Mouse (Mus musculus): Measurements from ENCODE around the gene Dffa. TPM values are rescaled to one million over a fixed set of nuclear protein-coding genes. Genes with fewer than 3 reads are reported as not detected.
A peak's percentile ranks its signal among the peaks of the same experiment; 100 is the strongest.
"Not testable (repeated sequence)": the region's sequence is repeated elsewhere in the genome, so short reads cannot be mapped to it uniquely, and the experiment has no call there.

Dffa gene
- polyA plus RNA-seq, 1 experiment from 2014 or later, result 26.9 TPM

DNA sequence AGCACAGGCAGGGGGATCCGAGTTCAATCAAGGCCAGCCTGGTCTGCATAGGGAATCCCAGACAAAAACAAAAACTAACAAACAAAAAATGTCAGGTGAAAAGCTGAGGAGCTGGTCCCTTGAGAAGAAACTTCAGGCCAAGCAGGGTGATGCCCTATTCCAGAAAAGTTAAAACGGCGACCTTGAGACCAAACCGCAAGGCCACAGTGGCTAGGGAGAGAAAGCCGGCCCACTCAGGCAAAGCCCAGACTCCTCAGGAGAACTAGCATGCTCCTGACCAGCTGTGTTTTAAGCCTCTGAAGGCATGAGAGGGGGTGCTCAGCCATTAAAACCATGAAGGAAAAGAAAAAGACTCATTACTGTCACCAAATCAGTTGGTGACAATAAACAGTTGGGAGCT, 18.6 kb upstream of the Dffa start:
- H3K9ac ChIP-seq (ENCODE audit: low read depth, low read length), result no peak overlapping the region
- no peak overlapping the region for H3K4me3 ChIP-seq (ENCODE audit: low read depth, low read length)
- H3K4me1 ChIP-seq (replicated peaks; ENCODE audit: control insufficient read depth, insufficient read depth, low read length), result no peaks in the 10 kb centered on the region
- TF ChIP-seq CTCF (IDR thresholded peaks at IDR 0.05; ENCODE audit: low read depth), result no peak
- H3K4me2 ChIP-seq (replicated peaks; ENCODE audit: low read depth), result no peak overlapping the region
- no peak for ATAC-seq
- no peaks in the 10 kb centered on the region for H3K36me3 ChIP-seq (ENCODE audit: control insufficient read depth, insufficient read depth)
- H3K27me3 ChIP-seq (replicated peaks; ENCODE audit: control insufficient read depth, insufficient read depth, low read length), result no peaks in the 10 kb centered on the region
- no peak overlapping the region for H3K27ac ChIP-seq (ENCODE audit: low read depth, low read length)
- 76% methylated on average over 5 of the region's 5 CpGs for WGBS
- no peaks in the 10 kb centered on the region for H3K9me3 ChIP-seq (ENCODE audit: control insufficient read depth)

DNA sequence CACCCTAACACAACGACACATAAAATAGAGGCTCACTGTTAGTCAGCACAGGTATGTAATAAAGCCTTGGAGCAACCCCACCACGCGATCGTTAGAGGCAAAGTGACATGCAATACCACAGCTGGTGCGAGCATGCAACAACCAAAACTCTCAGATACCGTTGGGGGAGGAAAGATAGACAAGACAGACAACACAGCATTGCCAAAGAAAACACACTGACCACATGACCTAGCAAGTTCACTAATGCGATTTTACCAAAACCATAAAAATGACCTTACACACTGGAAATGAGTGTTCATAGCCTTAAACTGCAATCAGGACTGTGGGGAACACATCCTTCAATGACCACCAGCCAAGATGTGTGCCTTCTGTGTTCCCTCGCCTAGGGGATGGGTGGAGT, 12.6 kb upstream of the Dffa start:
- TF ChIP-seq CTCF (IDR thresholded peaks at IDR 0.05; ENCODE audit: low read depth), result no peak
- WGBS, result 82% methylated on average over 8 of the region's 8 CpGs
- H3K27ac ChIP-seq (ENCODE audit: low read depth, low read length), result no peak overlapping the region
- no peaks in the 10 kb centered on the region for H3K9me3 ChIP-seq (ENCODE audit: control insufficient read depth)
- H3K4me3 ChIP-seq (ENCODE audit: low read depth, low read length), result no peak overlapping the region
- no peak overlapping the region for H3K4me2 ChIP-seq (replicated peaks; ENCODE audit: low read depth)
- H3K36me3 ChIP-seq (ENCODE audit: control insufficient read depth, insufficient read depth), result no peaks in the 10 kb centered on the region; the same call in 1 of the 2 replicates
- no peaks in the 10 kb centered on the region for H3K4me1 ChIP-seq (replicated peaks; ENCODE audit: control insufficient read depth, insufficient read depth, low read length)
- no peaks in the 10 kb centered on the region for H3K27me3 ChIP-seq (replicated peaks; ENCODE audit: control insufficient read depth, insufficient read depth, low read length)
- H3K9ac ChIP-seq (ENCODE audit: low read depth, low read length), result no peak overlapping the region
- no peak for ATAC-seq

DNA sequence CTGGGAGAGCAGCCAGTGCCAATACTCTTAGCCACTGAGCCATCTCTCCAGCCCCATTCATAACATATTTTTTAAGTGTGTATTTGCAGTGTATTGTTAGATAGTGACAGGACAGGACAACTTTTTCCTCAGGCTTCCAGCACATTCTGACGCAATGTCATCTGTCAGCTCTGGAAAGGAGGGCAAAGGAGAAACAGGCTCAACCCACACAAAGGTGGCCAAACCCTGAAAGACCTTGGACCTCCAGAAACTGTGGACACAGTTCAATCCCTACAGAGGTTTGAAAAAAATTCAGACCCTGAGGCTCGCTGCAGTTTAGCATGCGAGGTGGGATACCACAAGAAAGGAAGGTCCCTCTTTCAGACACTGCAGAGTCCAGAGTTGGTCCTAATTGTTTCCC, 6.0 kb upstream of the Dffa start:
- H3K36me3 ChIP-seq (ENCODE audit: control insufficient read depth, insufficient read depth), result no peaks in the 10 kb centered on the region; the same call in 1 of the 2 replicates
- TF ChIP-seq CTCF (IDR thresholded peaks at IDR 0.05; ENCODE audit: low read depth), result no peak
- H3K4me2 ChIP-seq (replicated peaks; ENCODE audit: low read depth), result peak overlapping the region; percentile 87
- H3K4me3 ChIP-seq (ENCODE audit: low read depth, low read length), result peak overlapping the region; percentile 96; the same call in 1 of the 2 replicates
- no peaks in the 10 kb centered on the region for H3K27me3 ChIP-seq (replicated peaks; ENCODE audit: control insufficient read depth, insufficient read depth, low read length)
- WGBS, result 57% methylated on average over 3 of the region's 3 CpGs
- no peaks in the 10 kb centered on the region for H3K4me1 ChIP-seq (replicated peaks; ENCODE audit: control insufficient read depth, insufficient read depth, low read length)
- H3K27ac ChIP-seq (ENCODE audit: low read depth, low read length), result peak overlapping the region; percentile 41
- H3K9me3 ChIP-seq (ENCODE audit: control insufficient read depth), result no peaks in the 10 kb centered on the region
- ATAC-seq, result no peak
- 0 out of 2 replicates have a peak overlapping the region, but pooled peaks have one; percentile 89 for H3K9ac ChIP-seq (ENCODE audit: low read depth, low read length)

GRCm38 (mm10) chr4:149098571-149098970, 5.4 kb upstream of the Dffa start:
- no peak for ATAC-seq
- Histone ChIP-seq H3K9ac (ENCODE audit: low read depth, low read length) (peak overlapping the region; percentile 89), H3K9me3 (ENCODE audit: control insufficient read depth) (no peaks in the 10 kb centered on the region), H3K27ac (ENCODE audit: low read depth, low read length) (peak overlapping the region; percentile 24), H3K4me1 (replicated peaks; ENCODE audit: control insufficient read depth, insufficient read depth, low read length) (no peaks in the 10 kb centered on the region), H3K27me3 (replicated peaks; ENCODE audit: control insufficient read depth, insufficient read depth, low read length) (no peaks in the 10 kb centered on the region), H3K4me3 (ENCODE audit: low read depth, low read length) (peak overlapping the region; percentile 96), H3K36me3 (ENCODE audit: control insufficient read depth, insufficient read depth) (no peaks in the 10 kb centered on the region; the same call in 1 of the 2 replicates), H3K4me2 (replicated peaks; ENCODE audit: low read depth) (peak overlapping the region; percentile 87)
- no peak for TF ChIP-seq CTCF (IDR thresholded peaks at IDR 0.05; ENCODE audit: low read depth)
- WGBS, result 11% methylated on average over 11 of the region's 11 CpGs

DNA sequence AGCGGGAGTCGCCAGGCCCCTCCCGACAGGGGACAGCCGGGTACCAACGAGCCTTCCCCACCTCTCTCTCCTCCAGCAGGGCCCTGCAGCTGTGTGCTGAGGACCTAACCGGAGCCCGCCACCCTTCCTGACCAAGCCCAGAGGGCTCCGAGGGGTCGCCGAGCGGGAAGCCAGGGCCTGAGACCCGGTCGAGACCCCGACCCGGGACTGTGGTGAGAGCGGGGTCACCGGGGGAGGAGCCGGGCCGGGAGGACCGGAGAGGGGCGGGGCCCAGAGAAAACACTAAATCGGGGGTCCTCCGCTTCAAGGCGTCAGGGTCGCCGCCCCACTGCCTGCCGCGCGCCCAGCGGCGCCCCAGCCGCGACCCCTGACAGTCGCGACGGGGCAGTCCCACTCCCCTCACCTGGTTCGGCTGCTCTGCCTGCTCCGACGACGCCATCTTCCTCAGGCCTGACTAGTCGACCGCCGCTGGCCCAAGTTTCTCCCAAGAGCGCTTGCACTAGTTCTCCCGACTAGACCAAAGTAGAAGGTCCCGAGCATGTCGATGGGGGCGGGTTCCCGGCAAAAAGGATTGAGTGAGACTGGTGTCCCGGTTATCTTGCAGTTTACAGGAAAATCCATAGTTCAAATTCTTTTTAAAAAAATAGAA, 4.5 kb upstream of the Dffa start, which contains the start of gene Pex14:
Pex14 (minus strand) TSS at position 508 of the 649 bp plus-strand sequence.
- Histone ChIP-seq H3K4me3 (ENCODE audit: low read depth, low read length) (peak within 1 kb of the TSS; percentile 96), H3K27ac (ENCODE audit: low read depth, low read length) (peak within 1 kb of the TSS; percentile 24), H3K9me3 (ENCODE audit: control insufficient read depth) (no peaks in the 10 kb centered on the region), H3K27me3 (replicated peaks; ENCODE audit: control insufficient read depth, insufficient read depth, low read length) (no peaks in the 10 kb centered on the region), H3K36me3 (ENCODE audit: control insufficient read depth, insufficient read depth) (no peaks in the 10 kb centered on the region), H3K4me2 (replicated peaks; ENCODE audit: low read depth) (peak within 1 kb of the TSS; percentile 87), H3K9ac (ENCODE audit: low read depth, low read length) (peak within 1 kb of the TSS; percentile 89), H3K4me1 (replicated peaks; ENCODE audit: control insufficient read depth, insufficient read depth, low read length) (0 out of 2 replicates have a peak, but pooled peaks cover under 1% of the 10 kb centered on the region)
- TF ChIP-seq CTCF (IDR thresholded peaks at IDR 0.05; ENCODE audit: low read depth), result no peak
- WGBS, result 0% methylated on average over 39 of the region's 50 CpGs
- peak; percentile 67 for ATAC-seq

- not testable (repeated sequence) for H3K9ac ChIP-seq (ENCODE audit: low read depth, low read length); H3K27ac ChIP-seq (ENCODE audit: low read depth, low read length); H3K36me3 ChIP-seq (ENCODE audit: control insufficient read depth, insufficient read depth); H3K9me3 ChIP-seq (ENCODE audit: control insufficient read depth); H3K4me1 ChIP-seq (replicated peaks; ENCODE audit: control insufficient read depth, insufficient read depth, low read length); H3K4me2 ChIP-seq (replicated peaks; ENCODE audit: low read depth); ATAC-seq; H3K4me3 ChIP-seq (ENCODE audit: low read depth, low read length); H3K27me3 ChIP-seq (replicated peaks; ENCODE audit: control insufficient read depth, insufficient read depth, low read length)
- 88% methylated on average over 12 of the region's 12 CpGs for WGBS
Observed at GRCm38 (mm10) chr4:149100449-149100848, 3.5 kb upstream of the Dffa start.
